Mouse (Mus musculus) C2C12 (cell line): ENCODE measurements at regions not wholly inside any gene's neighbourhood (a gene's known extent, or its start where the extent isn't known, plus 50 kb on each side); places are given as distances from the start of the nearest gene placed in this dataset.

ENCODE experiments used
- CEBPB ChIP-seq: IDR thresholded peaks from one replicate; pipeline ENCODE4 v1.6.1; 2011; ENCODE audit warnings: low read depth, mild to moderate bottlenecking, control low read depth, moderate library complexity
- CTCF ChIP-seq: IDR thresholded peaks from one replicate; pipeline ENCODE4 v1.5.1; 2011; ENCODE audit not compliant: control insufficient read depth, insufficient read depth, insufficient read length
- MAX ChIP-seq: IDR thresholded peaks from one replicate; pipeline ENCODE4 v1.6.1; 2011; ENCODE audit warnings: mild to moderate bottlenecking, control low read depth
- MYOD1 ChIP-seq: IDR thresholded peaks from one replicate; pipeline ENCODE4 v1.6.1; 2011; ENCODE audit warnings: low read depth; ENCODE audit not compliant: control insufficient read depth, insufficient read length
- MYOG ChIP-seq: IDR thresholded peaks from one replicate; pipeline ENCODE4 v1.6.1; 2011; ENCODE audit not compliant: control insufficient read depth, insufficient read length; ENCODE audit errors: extremely low read depth
- USF1 ChIP-seq: IDR thresholded peaks from one replicate; pipeline ENCODE4 v1.6.1; 2011; ENCODE audit warnings: low read depth, mild to moderate bottlenecking, control low read depth, moderate library complexity

GRCm38 (mm10) chr15:97596514-97597081, 109.0 kb downstream of the Rpap3 start:
- TF ChIP-seq CTCF (no peak), MYOG (no peak), MYOD1 (no peak), MAX (no peak), CEBPB (no peak), USF1 (no peak)
